Mouse (Mus musculus) heart, adult 2 months (tissue): ENCODE measurements around the gene Pnpo.

Experiments used
- CTCF ChIP-seq: fragments of 200-600 bp; IDR thresholded peaks from 2 replicates; pipeline ENCODE4 v1.8.1; 2022; ENCODE audit warnings: antibody characterized with exemption, mild to moderate bottlenecking, moderate library complexity
- POLR2A ChIP-seq: fragments of 200-500 bp; IDR thresholded peaks from 2 replicates; pipeline ENCODE4 v1.6.1; 2011; ENCODE audit warnings: mild to moderate bottlenecking, low read depth, low read length, control low read depth; ENCODE audit not compliant: insufficient read depth

- TF ChIP-seq POLR2A (peak; percentile 53), CTCF (no peak)
Measured at GRCm38 (mm10) chr11:96943746-96944304, at the start of gene Pnpo.
